Mouse (Mus musculus) G1E-ER4 (cell line): ENCODE results near the gene Npy5r. TPM values are rescaled to one million over a fixed set of nuclear protein-coding genes. Genes with fewer than 3 reads are reported as not detected.

Experiments
- GATA1 ChIP-seq: IDR thresholded peaks from one replicate; pipeline ENCODE4 v1.8.0; 2012; ENCODE audit warnings: low read length, inconsistent platforms
- polyA plus RNA-seq: library from polyadenylated mRNA; stranded (reverse); fragments of >175 nt; gene quantifications from 2 replicates; pipeline ENCODE4 v1.2.3, GENCODE M21; 2012

The Npy5r gene
- not detected in 2 replicates for polyA plus RNA-seq

DNA sequence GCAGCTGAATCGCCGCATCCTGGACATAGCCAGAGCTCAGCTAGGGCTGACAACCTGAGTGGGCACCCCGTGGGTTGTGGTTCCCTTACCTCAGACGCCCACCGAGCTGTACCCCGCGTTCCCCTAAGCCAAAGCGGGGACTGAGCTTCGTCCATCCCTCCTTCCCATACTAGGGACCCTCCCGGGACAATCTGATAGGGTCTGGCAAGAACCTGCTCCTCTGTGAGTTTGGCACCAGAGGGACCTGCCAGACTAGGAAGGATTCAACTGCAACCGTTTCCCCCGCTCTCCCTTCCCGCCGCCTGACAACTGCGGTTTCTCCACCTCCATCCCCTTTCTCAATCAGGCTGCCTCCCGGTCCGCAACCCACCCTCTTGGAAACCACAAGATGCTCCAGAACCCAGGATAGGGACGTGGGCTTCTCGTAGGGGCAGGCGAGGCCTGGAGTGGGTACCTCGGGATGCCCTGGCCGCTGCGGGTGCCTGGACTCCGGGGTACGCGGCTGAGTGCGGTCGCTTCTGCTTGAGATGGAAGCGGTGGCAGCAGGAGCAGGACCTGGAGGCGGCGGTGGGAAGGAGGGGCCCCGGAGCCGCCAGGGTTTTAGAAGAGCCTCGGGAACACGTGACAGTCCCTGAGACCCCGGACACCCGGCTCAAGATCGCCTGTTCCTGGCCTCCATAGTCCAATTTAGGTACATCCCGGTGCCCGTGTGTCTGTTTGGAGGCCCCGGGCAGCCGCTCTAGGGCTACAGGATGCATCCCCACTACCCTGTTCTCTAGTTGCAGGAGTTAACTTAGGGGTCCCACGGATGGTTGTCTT is at the start of gene Npy5r:
Npy5r (minus strand) TSS at position 618 of the 819 bp plus-strand sequence.
- TF ChIP-seq GATA1: no peak

DNA sequence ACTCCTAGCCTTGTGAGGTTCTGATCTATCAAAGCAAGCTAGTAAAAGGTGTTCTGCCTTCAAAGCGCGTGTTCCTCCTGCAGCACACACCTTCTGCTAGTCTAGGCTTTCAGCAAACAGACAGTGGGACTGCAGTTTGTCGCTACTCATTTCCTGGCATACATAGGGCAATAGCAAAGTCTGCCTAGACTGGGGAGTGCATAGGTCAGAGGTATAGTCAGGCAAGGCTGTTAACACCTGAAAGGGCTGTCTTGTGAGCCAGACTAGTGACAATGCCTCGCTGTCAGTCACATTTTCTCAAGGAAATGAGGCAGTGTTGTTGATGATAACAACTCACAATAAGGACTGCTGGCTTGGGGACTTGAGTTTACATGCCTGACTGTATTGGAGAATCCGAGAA is 44.0 kb upstream of the Npy5r start:
- no peak for TF ChIP-seq GATA1

DNA sequence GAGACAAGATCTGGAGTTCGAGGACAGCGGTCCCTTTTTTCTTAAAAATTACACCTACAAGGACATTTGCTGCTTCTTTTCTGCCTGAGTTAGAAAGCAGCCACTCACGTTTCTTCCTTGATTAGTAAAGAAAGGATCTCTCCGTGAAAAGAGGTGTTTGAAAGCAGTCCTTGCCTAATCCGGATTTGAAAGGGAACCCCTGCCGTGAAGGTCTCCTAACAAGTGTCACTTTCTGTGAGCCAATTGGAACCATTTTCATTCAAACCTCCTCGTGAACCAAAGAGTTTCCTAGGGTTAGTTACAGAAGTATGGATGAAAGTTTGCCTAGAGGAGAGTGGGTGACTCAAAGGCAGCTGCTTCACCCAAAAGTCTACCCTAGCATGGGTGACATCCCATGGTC is 41.5 kb upstream of the Npy5r start:
- TF ChIP-seq GATA1: no peak

DNA sequence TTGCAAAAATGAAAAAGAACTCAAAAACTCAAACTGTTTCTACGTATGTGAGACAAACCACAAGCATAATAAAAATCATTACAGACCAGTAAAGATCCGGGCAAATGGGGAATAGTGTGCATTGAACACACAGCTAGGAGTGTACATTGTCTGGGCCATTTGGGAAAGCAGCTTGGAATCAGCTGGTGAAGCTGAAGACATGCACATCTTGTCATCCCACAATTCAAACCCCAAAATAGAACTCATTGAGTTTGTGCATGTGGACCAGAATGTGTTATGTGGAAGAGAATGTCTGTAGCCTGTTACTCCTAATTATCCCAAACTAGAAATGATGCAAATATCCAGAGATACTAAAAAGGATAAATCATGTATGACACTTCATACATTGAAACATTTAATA is 34.9 kb upstream of the Npy5r start:
- no peak for TF ChIP-seq GATA1

DNA sequence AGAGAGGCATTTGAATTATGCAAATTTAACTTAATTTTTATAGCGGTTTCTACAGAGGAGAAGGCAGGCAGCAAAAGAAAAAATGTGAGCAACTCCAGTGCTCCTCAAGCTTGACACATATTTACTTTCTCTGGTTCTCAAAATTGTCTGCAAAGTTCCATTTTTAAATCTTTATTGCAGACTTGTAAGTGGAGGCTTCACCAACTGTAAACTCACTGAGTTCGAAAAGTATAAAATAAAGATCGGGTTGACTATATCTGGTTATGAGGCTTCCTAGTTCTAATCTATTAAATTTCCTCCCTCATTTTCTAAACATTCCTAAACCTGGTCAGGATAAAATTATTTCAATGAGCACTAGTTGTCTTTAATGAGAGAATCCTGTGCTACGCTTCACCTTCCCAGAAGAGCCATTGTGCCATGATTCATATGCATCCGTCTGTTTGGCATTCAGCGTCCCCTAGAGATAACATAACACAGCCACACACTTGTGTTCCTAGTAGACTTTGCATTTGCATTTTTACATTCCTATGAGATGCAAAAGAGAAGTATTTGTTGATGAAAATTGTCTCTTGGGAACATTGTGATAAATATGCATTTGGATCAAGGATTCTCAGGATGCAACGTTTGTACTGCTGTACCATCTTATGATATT is 26.5 kb upstream of the Npy5r start:
- no peak for TF ChIP-seq GATA1

DNA sequence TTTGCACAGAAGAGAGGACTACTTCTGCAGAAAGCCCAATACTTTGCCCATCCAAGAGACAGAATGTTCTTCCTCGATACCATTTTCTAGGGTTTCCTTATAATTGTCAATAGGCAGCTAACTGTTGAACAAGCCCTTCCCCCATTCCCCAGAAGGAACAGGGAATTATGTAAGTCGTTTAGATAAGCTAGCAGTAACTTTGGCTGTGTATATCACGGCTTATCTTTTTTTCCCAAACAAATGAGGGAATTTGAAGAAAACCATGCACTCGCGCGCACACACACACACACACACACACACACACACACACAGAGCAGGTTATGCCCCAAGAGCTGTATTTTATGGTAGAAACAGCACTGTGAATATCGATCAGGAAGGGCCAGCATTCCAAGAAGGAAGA is 10.9 kb upstream of the Npy5r start:
- no peak for TF ChIP-seq GATA1

DNA sequence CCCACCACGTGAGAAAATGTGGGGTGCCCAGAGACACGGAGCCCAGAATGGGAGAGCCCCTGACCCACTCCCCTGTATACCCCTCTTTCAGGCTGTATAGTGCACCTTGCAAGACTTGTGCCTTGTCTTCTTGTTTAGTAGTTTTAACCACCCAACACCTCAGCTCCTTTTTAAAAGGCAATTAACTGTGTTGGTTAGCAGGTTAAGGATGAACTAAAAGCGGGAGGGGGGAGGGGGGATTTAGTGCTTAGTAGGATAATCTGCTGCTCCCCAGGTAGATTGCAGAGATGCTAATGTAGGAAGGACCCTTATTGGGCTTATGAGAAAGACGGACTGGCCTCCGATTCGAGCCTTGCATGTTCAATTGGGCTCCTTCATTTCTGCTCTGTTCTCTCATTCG is 10.1 kb upstream of the Npy5r start:
- no peak for TF ChIP-seq GATA1

DNA sequence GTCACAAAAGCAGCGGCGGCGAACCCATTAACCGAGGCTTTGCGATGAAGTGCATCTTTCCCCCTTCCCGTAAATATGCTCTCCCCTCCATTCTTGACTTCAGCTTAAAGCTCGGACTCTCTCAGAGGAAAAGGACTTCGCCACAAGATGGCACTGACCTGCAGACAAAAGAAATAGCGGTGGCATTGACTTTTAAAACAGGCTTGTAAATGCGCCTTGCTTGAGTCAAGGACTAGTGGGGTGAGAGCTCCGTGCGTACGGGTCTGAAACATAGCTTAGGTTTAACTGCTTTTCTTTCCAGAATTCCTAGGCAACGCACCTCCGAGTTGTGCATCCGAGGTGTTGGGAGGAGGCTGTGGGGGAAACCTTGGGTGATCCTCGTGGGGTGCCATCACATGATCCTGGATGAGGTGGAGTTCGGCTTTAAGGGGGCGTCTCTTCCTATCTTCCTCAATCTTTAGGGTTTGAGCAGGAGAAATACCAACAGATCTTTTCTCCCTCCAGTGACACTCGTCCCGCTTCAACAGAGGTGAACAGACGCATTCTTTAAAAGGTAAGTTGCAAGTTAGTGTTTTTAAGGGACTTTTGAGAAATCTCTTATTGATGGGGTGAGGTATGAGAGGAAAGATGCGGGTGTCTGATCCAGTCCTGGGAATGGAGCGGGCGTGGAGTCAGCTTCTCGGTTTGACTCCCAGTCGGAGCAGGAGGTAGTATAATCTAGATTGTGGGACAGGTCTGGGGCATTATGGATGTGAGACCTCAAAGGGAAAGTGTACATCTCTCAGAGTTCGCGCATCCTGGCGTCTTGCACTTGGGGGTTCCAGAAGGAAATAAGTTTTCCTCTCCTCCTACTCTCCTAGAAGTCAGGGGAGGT is 9.3 kb upstream of the Npy5r start, which contains the start of gene Npy1r:
Npy1r (plus strand) TSS at position 223 of the 874 bp plus-strand sequence.
- TF ChIP-seq GATA1: no peak

DNA sequence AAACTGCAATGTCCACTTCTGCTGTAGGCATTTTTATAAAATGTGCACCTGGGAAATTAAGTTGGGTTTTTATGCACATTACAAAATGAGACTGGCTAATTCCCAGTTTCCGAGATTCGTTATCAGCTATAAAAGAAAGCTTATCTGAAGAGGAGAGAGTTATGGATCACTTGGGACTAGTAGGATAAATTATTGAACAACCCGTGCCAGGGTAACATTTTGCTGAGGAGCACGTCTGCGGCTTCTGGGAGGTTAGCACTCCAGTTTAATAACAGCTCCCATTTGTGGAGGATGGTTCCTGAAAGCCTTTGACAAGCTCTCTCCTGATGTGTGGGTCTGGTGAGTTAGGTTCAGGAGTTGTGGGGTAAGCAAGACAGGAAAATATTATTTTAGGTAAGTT is 2.5 kb upstream of the Npy5r start:
- TF ChIP-seq GATA1: no peak

DNA sequence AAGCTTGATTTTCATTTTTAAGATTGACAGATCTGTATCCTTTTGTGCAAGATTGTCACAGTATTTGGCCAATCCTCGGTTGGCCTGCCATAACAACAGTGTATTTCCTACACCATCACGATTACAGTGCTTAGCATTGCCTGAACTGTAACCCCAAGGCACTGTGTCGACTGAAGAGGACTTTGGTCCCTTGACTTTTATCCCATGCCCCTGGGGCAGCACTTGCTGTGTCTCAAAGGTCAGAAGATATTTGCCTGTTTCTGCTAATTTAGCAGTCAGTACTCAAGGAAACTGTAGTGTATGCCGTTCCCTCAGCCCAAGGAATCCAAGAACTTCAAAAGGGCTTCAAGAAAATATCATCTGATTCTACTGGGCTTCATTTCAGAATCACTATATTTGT is 871 bp upstream of the Npy5r start:
- no peak for TF ChIP-seq GATA1

DNA sequence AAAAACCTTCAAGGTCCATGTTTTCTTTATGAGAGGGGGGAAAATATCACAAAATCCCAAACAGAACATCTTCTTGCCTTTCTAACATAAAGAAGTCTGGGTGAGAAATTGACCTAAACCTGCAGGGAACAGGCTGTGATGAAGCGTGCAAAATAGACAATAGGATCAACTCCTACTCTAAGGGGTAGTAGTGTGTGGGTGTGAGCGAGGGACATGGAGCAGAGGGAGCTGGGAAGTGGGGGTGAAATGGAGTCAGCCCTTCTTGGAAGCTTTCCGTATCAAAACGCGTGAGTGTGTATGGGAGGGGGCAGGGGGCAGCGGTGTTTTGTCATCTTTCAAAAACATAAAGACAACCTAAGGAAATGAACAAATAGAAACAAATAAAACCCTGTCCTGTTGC is 467 bp upstream of the Npy5r start:
- TF ChIP-seq GATA1: no peak

DNA sequence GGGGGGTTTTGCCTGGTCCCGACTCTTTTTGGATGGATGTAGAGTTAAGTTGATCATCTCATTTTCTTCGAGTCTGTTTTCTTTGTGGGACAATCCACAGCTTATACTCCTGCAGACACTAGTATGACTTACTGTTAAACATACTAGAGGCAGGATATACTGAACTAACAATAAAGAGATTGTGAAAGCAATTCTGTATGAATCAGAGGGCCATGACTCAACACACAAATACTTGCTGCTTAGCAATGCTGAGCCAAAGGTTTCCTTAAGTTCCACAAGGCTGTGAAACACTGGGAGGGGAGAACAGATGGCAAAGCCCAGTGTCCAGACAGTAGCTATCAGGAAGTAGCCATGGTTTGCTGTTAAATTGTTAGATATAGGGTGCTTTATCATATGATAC is 6.7 kb downstream of the Npy5r start:
- TF ChIP-seq GATA1: no peak

DNA sequence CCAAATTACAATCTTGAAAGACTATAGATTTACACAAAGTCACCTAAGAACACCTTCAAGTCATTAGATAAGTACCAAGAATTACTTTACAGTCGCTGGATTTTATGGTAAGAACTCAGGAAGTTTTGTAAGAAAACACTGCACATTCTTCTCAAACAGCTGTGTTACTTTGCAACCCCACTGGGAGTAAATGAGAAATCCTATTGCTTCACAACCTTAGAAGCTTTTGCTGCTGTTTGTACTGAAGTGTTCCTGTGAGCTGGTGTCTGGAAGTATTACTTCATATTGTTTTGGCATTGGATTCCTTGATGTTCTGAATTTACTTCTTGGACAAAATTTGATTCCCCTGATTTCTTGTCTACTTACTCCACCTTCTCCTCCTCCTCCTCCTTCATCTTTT is 57.2 kb downstream of the Npy5r start:
- TF ChIP-seq GATA1: no peak

Other genes starting within 250 kb of the Npy5r start
- 10.8 and 13.0 TPM in 2 replicates for gene Tma16, start 201.6 kb downstream of the Npy5r start, polyA plus RNA-seq
- gene Tktl2, start 176.4 kb downstream of the Npy5r start, polyA plus RNA-seq: not detected in 2 replicates
- not detected in 2 replicates for gene Npy1r, start 9.1 kb upstream of the Npy5r start, polyA plus RNA-seq
- gene Naf1, start 172.1 kb upstream of the Npy5r start, polyA plus RNA-seq: 47.0 and 60.9 TPM in 2 replicates